Mouse (Mus musculus): ENCODE measurements at regions not wholly inside any gene's neighbourhood (a gene's known extent, or its start where the extent isn't known, plus 50 kb on each side); places are given as distances from the start of the nearest gene placed in this dataset.
A peak's percentile ranks its signal among the peaks of the same experiment; 100 is the strongest.

- no peak overlapping the region for H3K4me2 ChIP-seq (replicated peaks; ENCODE audit: low read depth)
- WGBS = 16% methylated on average over 6 of the region's 6 CpGs
- no peaks in the 10 kb centered on the region for H3K27me3 ChIP-seq (replicated peaks; ENCODE audit: control insufficient read depth, insufficient read depth, low read length)
- no peak overlapping the region for H3K9ac ChIP-seq (ENCODE audit: low read depth, low read length)
- H3K27ac ChIP-seq (ENCODE audit: low read depth, low read length) = no peak overlapping the region
- TF ChIP-seq CTCF (IDR thresholded peaks at IDR 0.05; ENCODE audit: low read depth) = peak; percentile 79
- H3K4me1 ChIP-seq (replicated peaks; ENCODE audit: control insufficient read depth, insufficient read depth, low read length) = no peaks in the 10 kb centered on the region
- no peak overlapping the region for H3K4me3 ChIP-seq (ENCODE audit: low read depth, low read length)
- H3K9me3 ChIP-seq (ENCODE audit: control insufficient read depth) = no peaks in the 10 kb centered on the region
- no peak for ATAC-seq
- H3K36me3 ChIP-seq (ENCODE audit: control insufficient read depth, insufficient read depth) = no peaks in the 10 kb centered on the region
Measured at GRCm38 (mm10) chr3:61243876-61244527, 117.4 kb upstream of the Rap2b start.

- Histone ChIP-seq H3K4me3 (ENCODE audit: low read depth, low read length) (no peak overlapping the region), H3K9me3 (ENCODE audit: control insufficient read depth) (no peaks in the 10 kb centered on the region), H3K36me3 (ENCODE audit: control insufficient read depth, insufficient read depth) (no peaks in the 10 kb centered on the region), H3K4me2 (replicated peaks; ENCODE audit: low read depth) (no peak overlapping the region), H3K27me3 (replicated peaks; ENCODE audit: control insufficient read depth, insufficient read depth, low read length) (no peaks in the 10 kb centered on the region), H3K9ac (ENCODE audit: low read depth, low read length) (no peak overlapping the region), H3K4me1 (replicated peaks; ENCODE audit: control insufficient read depth, insufficient read depth, low read length) (no peaks in the 10 kb centered on the region), H3K27ac (ENCODE audit: low read depth, low read length) (no peak overlapping the region)
- no peak for TF ChIP-seq CTCF (IDR thresholded peaks at IDR 0.05; ENCODE audit: low read depth)
- 68% methylated on average over 4 of the region's 4 CpGs for WGBS
- no peak for ATAC-seq
Measured at GRCm38 (mm10) chr3:61246429-61246828, 115.0 kb upstream of the Rap2b start.

GRCm38 (mm10) chr3:61247344-61247743 is 114.1 kb upstream of the Rap2b start:
- 37% methylated on average over 1 of the region's 1 CpGs for WGBS
- no peak for ATAC-seq

GRCm38 (mm10) chr3:61255232-61255631 is 106.2 kb upstream of the Rap2b start:
- no peak for ATAC-seq
- WGBS = 70% methylated on average over 4 of the region's 4 CpGs
- Histone ChIP-seq H3K4me2 (replicated peaks; ENCODE audit: low read depth) (no peak overlapping the region), H3K4me1 (replicated peaks; ENCODE audit: control insufficient read depth, insufficient read depth, low read length) (no peaks in the 10 kb centered on the region), H3K4me3 (ENCODE audit: low read depth, low read length) (no peak overlapping the region), H3K36me3 (ENCODE audit: control insufficient read depth, insufficient read depth) (no peaks in the 10 kb centered on the region), H3K9me3 (ENCODE audit: control insufficient read depth) (no peaks in the 10 kb centered on the region), H3K27ac (ENCODE audit: low read depth, low read length) (no peak overlapping the region), H3K9ac (ENCODE audit: low read depth, low read length) (no peak overlapping the region), H3K27me3 (replicated peaks; ENCODE audit: control insufficient read depth, insufficient read depth, low read length) (no peaks in the 10 kb centered on the region)
- TF ChIP-seq CTCF (IDR thresholded peaks at IDR 0.05; ENCODE audit: low read depth) = no peak

More at GRCm38 (mm10) chr3:61247344-61247743, 114.1 kb upstream of the Rap2b start:
- Histone ChIP-seq H3K4me3 (ENCODE audit: low read depth, low read length) (no peak overlapping the region), H3K9me3 (ENCODE audit: control insufficient read depth) (no peaks in the 10 kb centered on the region), H3K27me3 (replicated peaks; ENCODE audit: control insufficient read depth, insufficient read depth, low read length) (no peaks in the 10 kb centered on the region), H3K9ac (ENCODE audit: low read depth, low read length) (no peak overlapping the region), H3K36me3 (ENCODE audit: control insufficient read depth, insufficient read depth) (no peaks in the 10 kb centered on the region), H3K4me1 (replicated peaks; ENCODE audit: control insufficient read depth, insufficient read depth, low read length) (no peaks in the 10 kb centered on the region), H3K27ac (ENCODE audit: low read depth, low read length) (no peak overlapping the region), H3K4me2 (replicated peaks; ENCODE audit: low read depth) (no peak overlapping the region)
- no peak for TF ChIP-seq CTCF (IDR thresholded peaks at IDR 0.05; ENCODE audit: low read depth)

GRCm38 (mm10) chr3:61255643-61256042 is 105.8 kb upstream of the Rap2b start:
- Histone ChIP-seq H3K4me2 (replicated peaks; ENCODE audit: low read depth) (no peak overlapping the region), H3K9ac (ENCODE audit: low read depth, low read length) (no peak overlapping the region), H3K4me1 (replicated peaks; ENCODE audit: control insufficient read depth, insufficient read depth, low read length) (no peaks in the 10 kb centered on the region), H3K27ac (ENCODE audit: low read depth, low read length) (no peak overlapping the region), H3K4me3 (ENCODE audit: low read depth, low read length) (no peak overlapping the region), H3K27me3 (replicated peaks; ENCODE audit: control insufficient read depth, insufficient read depth, low read length) (no peaks in the 10 kb centered on the region), H3K9me3 (ENCODE audit: control insufficient read depth) (no peaks in the 10 kb centered on the region), H3K36me3 (ENCODE audit: control insufficient read depth, insufficient read depth) (no peaks in the 10 kb centered on the region)
- 89% methylated on average over 2 of the region's 2 CpGs for WGBS
- no peak for ATAC-seq
- TF ChIP-seq CTCF (IDR thresholded peaks at IDR 0.05; ENCODE audit: low read depth) = no peak

- TF ChIP-seq CTCF (IDR thresholded peaks at IDR 0.05; ENCODE audit: low read depth) = peak; percentile 77
- WGBS = 72% methylated on average over 5 of the region's 5 CpGs
- no peak overlapping the region for H3K9ac ChIP-seq (ENCODE audit: low read depth, low read length)
- H3K4me3 ChIP-seq (ENCODE audit: low read depth, low read length) = no peak overlapping the region
- no peaks in the 10 kb centered on the region for H3K36me3 ChIP-seq (ENCODE audit: control insufficient read depth, insufficient read depth)
- H3K27ac ChIP-seq (ENCODE audit: low read depth, low read length) = no peak overlapping the region
- H3K4me2 ChIP-seq (replicated peaks; ENCODE audit: low read depth) = no peak overlapping the region
- no peaks in the 10 kb centered on the region for H3K9me3 ChIP-seq (ENCODE audit: control insufficient read depth)
- no peak for ATAC-seq
- H3K4me1 ChIP-seq (replicated peaks; ENCODE audit: control insufficient read depth, insufficient read depth, low read length) = no peaks in the 10 kb centered on the region
- no peaks in the 10 kb centered on the region for H3K27me3 ChIP-seq (replicated peaks; ENCODE audit: control insufficient read depth, insufficient read depth, low read length)
Measured at GRCm38 (mm10) chr3:61268453-61269335, 92.7 kb upstream of the Rap2b start.
